10 mouse cellular contexts compared by ENCODE assay signal in the genomic region with DNA sequence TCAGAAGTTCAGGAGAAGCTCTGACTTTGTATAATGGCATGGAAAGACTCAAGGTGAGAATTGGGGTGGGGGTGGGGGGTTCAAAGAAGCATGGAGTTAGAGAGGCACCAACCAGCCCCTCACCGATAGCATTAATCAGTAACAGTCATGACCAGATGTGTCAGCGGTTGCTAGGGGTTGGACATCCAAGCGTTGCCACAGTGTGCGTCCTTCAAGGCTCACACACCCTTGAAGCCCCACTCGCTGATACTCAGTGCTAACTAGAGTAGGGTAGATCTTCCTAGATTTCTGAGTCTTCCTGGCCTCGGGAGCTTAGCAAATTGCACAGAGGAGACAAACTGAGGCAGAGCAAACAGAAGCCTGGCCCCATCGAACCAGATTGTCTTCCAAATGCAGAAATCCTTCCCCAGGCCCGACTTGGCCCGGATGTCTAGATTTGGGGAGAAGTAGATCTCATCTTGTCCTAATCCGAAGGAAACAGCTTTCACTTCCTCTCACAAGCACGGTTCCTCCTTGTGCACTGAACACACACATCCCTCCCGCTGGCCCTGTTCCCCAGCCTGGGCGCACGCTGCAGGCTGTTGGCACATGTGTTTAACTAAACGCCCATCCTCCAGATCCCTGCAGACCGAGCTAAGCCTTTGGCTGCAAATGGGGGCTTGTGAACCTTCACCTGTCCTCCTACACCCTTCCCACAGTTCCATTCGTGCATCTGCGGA.
DNase-seq lines count a peak whose midpoint lies in the region; ATAC-seq lines count a peak whose summit lies in the region.
"Had no signal": no experiment of that assay in that cellular context is flagged by ENCODE, and none has a peak within 500 bp of the region (broad histone marks: within the 10 kb centered on the region; RNA-seq: fewer than 3 reads in every experiment).

No protein-coding gene starts in this region.

- ATAC-seq in frontal cortex, adult (ENCODE audit: low TSS enrichment) = 0 out of 2 replicates have a peak, but pooled peaks have one; percentile 57
- no peak for ATAC-seq in midbrain, embryonic 11.5 days (ENCODE audit: low FRiP score)
- no peak for ATAC-seq in midbrain, embryonic 14.5 days (ENCODE audit: low FRiP score, low TSS enrichment)

- no peak overlapping the region for H3K4me3 ChIP-seq in midbrain, embryonic 11.5 days (ENCODE audit: low read depth, low read length)
- H3K4me3 ChIP-seq in midbrain, embryonic 14.5 days (replicated peaks; ENCODE audit: low read depth, low read length) = no peak overlapping the region
- H3K4me3 ChIP-seq: liver, embryonic 13.5 days had no signal

- no peaks in the 10 kb centered on the region; the same call in 1 of the 2 replicates for H3K9me3 ChIP-seq in midbrain, embryonic 11.5 days (ENCODE audit: control insufficient read depth, low read length)
- H3K9me3 ChIP-seq in midbrain, embryonic 14.5 days (ENCODE audit: control insufficient read depth, low read length) = no peaks in the 10 kb centered on the region
- H3K9me3 ChIP-seq: liver, embryonic 13.5 days had no signal

- no peak overlapping the region for H3K4me2 ChIP-seq in midbrain, embryonic 11.5 days
- no peak overlapping the region for H3K4me2 ChIP-seq in midbrain, embryonic 14.5 days (ENCODE audit: low read length)
- H3K4me2 ChIP-seq: liver, embryonic 13.5 days had no signal

- peaks cover 2% of the 10 kb centered on the region; the same call in 1 of the 2 replicates for H3K27me3 ChIP-seq in midbrain, embryonic 11.5 days (ENCODE audit: control insufficient read depth, insufficient read depth, low read length)
- H3K27me3 ChIP-seq in midbrain, embryonic 14.5 days (ENCODE audit: control insufficient read depth, insufficient read depth, low read length) = peaks cover 2% of the 10 kb centered on the region; the same call in 1 of the 2 replicates

- no peak overlapping the region for H3K27ac ChIP-seq in midbrain, embryonic 11.5 days (ENCODE audit: low read depth, low read length)
- H3K27ac ChIP-seq in midbrain, embryonic 14.5 days (replicated peaks; ENCODE audit: low read depth, low read length) = no peak overlapping the region
- H3K27ac ChIP-seq: liver, embryonic 13.5 days had no signal

- no peaks in the 10 kb centered on the region for H3K36me3 ChIP-seq in midbrain, embryonic 11.5 days (ENCODE audit: control insufficient read depth, insufficient read depth, low read length)
- H3K36me3 ChIP-seq in midbrain, embryonic 14.5 days (ENCODE audit: control insufficient read depth, insufficient read depth, low read length) = no peaks in the 10 kb centered on the region
- H3K36me3 ChIP-seq: liver, embryonic 13.5 days had no signal

- H3K9ac ChIP-seq in midbrain, embryonic 11.5 days (ENCODE audit: low read length) = no peak overlapping the region
- H3K9ac ChIP-seq in midbrain, embryonic 14.5 days (replicated peaks; ENCODE audit: low read length) = no peak overlapping the region
- H3K9ac ChIP-seq: liver, embryonic 13.5 days had no signal

- no peaks in the 10 kb centered on the region for H3K4me1 ChIP-seq in midbrain, embryonic 11.5 days (ENCODE audit: control insufficient read depth, insufficient read depth, low read length)
- no peaks in the 10 kb centered on the region for H3K4me1 ChIP-seq in midbrain, embryonic 14.5 days (ENCODE audit: control insufficient read depth, insufficient read depth, low read length)

- WGBS in midbrain, embryonic 11.5 days = 88% methylated on average over 18 of the region's 18 CpGs
- WGBS in midbrain, embryonic 14.5 days = 89% methylated on average over 18 of the region's 18 CpGs

- no peak for DNase-seq in frontal cortex, postnatal 25 days (ENCODE audit: low spot score in 2 of 2)
- DNase-seq in midbrain, embryonic 11.5 days (ENCODE audit: low spot score, missing footprints) = peak; percentile 62
- DNase-seq in midbrain, embryonic 14.5 days = no peak
- DNase-seq in layer of hippocampus, postnatal 10 days (ENCODE audit: low spot score in 2 of 2) = peak; percentile 53 to 60
- peak; percentile 41 for DNase-seq in telencephalon, adult 2 months (ENCODE audit: low read depth, low spot score)
- no peak for DNase-seq in embryo, embryonic 10.5 days (ENCODE audit: low spot score)
- DNase-seq in cerebellum, adult 9-11 months = no peak
- DNase-seq: cerebellum, adult 2 months; liver, embryonic 13.5 days had no signal

Comparison
In these comparisons a context has a peak if more than half of its experiments do, and no peak if none do; other contexts are left out.
1. DNase-seq: peak in midbrain, embryonic 11.5 days (single experiment), layer of hippocampus, postnatal 10 days (2 of 2) and telencephalon, adult 2 months (single experiment); none in frontal cortex, postnatal 25 days (0 of 2), midbrain, embryonic 14.5 days (single experiment), embryo, embryonic 10.5 days (single experiment) and cerebellum, adult 9-11 months (single experiment).